Mouse (Mus musculus): ENCODE data around the gene Plk5. TPM values are rescaled to one million over a fixed set of nuclear protein-coding genes. Genes with fewer than 3 reads are reported as not detected.

Plk5 gene
- polyA plus RNA-seq, 1 experiment from 2014 or later, result 2.9 TPM

- no peaks in the 10 kb centered on the region for H3K36me3 ChIP-seq (ENCODE audit: control insufficient read depth, insufficient read depth, low read length)
- WGBS, result 4% methylated on average over 35 of the region's 36 CpGs
- H3K4me2 ChIP-seq (ENCODE audit: low read length), result peak within 1 kb of the TSS; percentile 87
- ATAC-seq (ENCODE audit: low FRiP score, low TSS enrichment) (peak; percentile 95), DNase-seq (peak; percentile 96)
- H3K27ac ChIP-seq (replicated peaks; ENCODE audit: low read depth, low read length), result no peak within 1 kb of the TSS
- H3K9ac ChIP-seq (replicated peaks; ENCODE audit: low read length), result peak within 1 kb of the TSS; percentile 47; the same call in 1 of the 2 replicates
- 0 out of 2 replicates have a peak, but pooled peaks cover 3% of the 10 kb centered on the region for H3K27me3 ChIP-seq (ENCODE audit: control insufficient read depth, insufficient read depth, low read length)
- H3K4me3 ChIP-seq (replicated peaks; ENCODE audit: low read depth, low read length), result peak within 1 kb of the TSS; percentile 44
- peaks cover 14% of the 10 kb centered on the region for H3K4me1 ChIP-seq (ENCODE audit: control insufficient read depth, insufficient read depth, low read length)
- H3K9me3 ChIP-seq (ENCODE audit: control insufficient read depth, low read length), result no peaks in the 10 kb centered on the region
Measured at GRCm38 (mm10) chr10:80329273-80330081, 26.8 kb upstream of the Plk5 start, which contains the start of the genes Pcsk4 and Reep6. Gene Pcsk4 (minus strand): TSS chr10:80329498. Gene Reep6 (plus strand): TSS chr10:80329953.

- WGBS, result under 1% methylated on average over 41 of the region's 41 CpGs
- Histone ChIP-seq H3K4me3 (replicated peaks; ENCODE audit: low read depth, low read length) (peak overlapping the region; percentile 44), H3K27ac (replicated peaks; ENCODE audit: low read depth, low read length) (no peak overlapping the region), H3K9me3 (ENCODE audit: control insufficient read depth, low read length) (no peaks in the 10 kb centered on the region), H3K9ac (replicated peaks; ENCODE audit: low read length) (peak overlapping the region; percentile 47; the same call in 1 of the 2 replicates), H3K4me2 (ENCODE audit: low read length) (peak overlapping the region; percentile 87), H3K36me3 (ENCODE audit: control insufficient read depth, insufficient read depth, low read length) (no peaks in the 10 kb centered on the region), H3K27me3 (ENCODE audit: control insufficient read depth, insufficient read depth, low read length) (0 out of 2 replicates have a peak, but pooled peaks cover 3% of the 10 kb centered on the region), H3K4me1 (ENCODE audit: control insufficient read depth, insufficient read depth, low read length) (peaks cover 14% of the 10 kb centered on the region)
- ATAC-seq (ENCODE audit: low FRiP score, low TSS enrichment), result no peak
- no peak for DNase-seq
Measured at GRCm38 (mm10) chr10:80330084-80330483, 26.2 kb upstream of the Plk5 start.

GRCm38 (mm10) chr10:80330888-80331287 is 25.4 kb upstream of the Plk5 start:
- ATAC-seq (ENCODE audit: low FRiP score, low TSS enrichment) (no peak), DNase-seq (no peak)
- 67% methylated on average over 2 of the region's 2 CpGs for WGBS
- Histone ChIP-seq H3K4me3 (replicated peaks; ENCODE audit: low read depth, low read length) (no peak overlapping the region), H3K27me3 (ENCODE audit: control insufficient read depth, insufficient read depth, low read length) (0 out of 2 replicates have a peak, but pooled peaks cover 3% of the 10 kb centered on the region), H3K27ac (replicated peaks; ENCODE audit: low read depth, low read length) (no peak overlapping the region), H3K4me1 (ENCODE audit: control insufficient read depth, insufficient read depth, low read length) (peaks cover 14% of the 10 kb centered on the region), H3K4me2 (ENCODE audit: low read length) (no peak overlapping the region), H3K36me3 (ENCODE audit: control insufficient read depth, insufficient read depth, low read length) (no peaks in the 10 kb centered on the region), H3K9me3 (ENCODE audit: control insufficient read depth, low read length) (no peaks in the 10 kb centered on the region), H3K9ac (replicated peaks; ENCODE audit: low read length) (no peak overlapping the region)

- H3K9me3 ChIP-seq (ENCODE audit: control insufficient read depth, low read length), result no peaks in the 10 kb centered on the region
- ATAC-seq (ENCODE audit: low FRiP score, low TSS enrichment) (no peak), DNase-seq (no peak)
- no peak overlapping the region for H3K27ac ChIP-seq (replicated peaks; ENCODE audit: low read depth, low read length)
- no peak overlapping the region for H3K4me2 ChIP-seq (ENCODE audit: low read length)
- H3K27me3 ChIP-seq (ENCODE audit: control insufficient read depth, insufficient read depth, low read length), result 0 out of 2 replicates have a peak, but pooled peaks cover 3% of the 10 kb centered on the region
- 64% methylated on average over 10 of the region's 10 CpGs for WGBS
- H3K36me3 ChIP-seq (ENCODE audit: control insufficient read depth, insufficient read depth, low read length), result no peaks in the 10 kb centered on the region
- H3K9ac ChIP-seq (replicated peaks; ENCODE audit: low read length), result no peak overlapping the region
- H3K4me3 ChIP-seq (replicated peaks; ENCODE audit: low read depth, low read length), result no peak overlapping the region
- peaks cover 14% of the 10 kb centered on the region for H3K4me1 ChIP-seq (ENCODE audit: control insufficient read depth, insufficient read depth, low read length)
Measured at GRCm38 (mm10) chr10:80331636-80332524, 24.4 kb upstream of the Plk5 start.

GRCm38 (mm10) chr10:80332525-80332989 is 23.7 kb upstream of the Plk5 start:
- Histone ChIP-seq H3K27ac (replicated peaks; ENCODE audit: low read depth, low read length) (no peak overlapping the region), H3K4me1 (ENCODE audit: control insufficient read depth, insufficient read depth, low read length) (peaks cover 14% of the 10 kb centered on the region), H3K4me2 (ENCODE audit: low read length) (no peak overlapping the region), H3K9me3 (ENCODE audit: control insufficient read depth, low read length) (no peaks in the 10 kb centered on the region), H3K9ac (replicated peaks; ENCODE audit: low read length) (no peak overlapping the region), H3K36me3 (ENCODE audit: control insufficient read depth, insufficient read depth, low read length) (no peaks in the 10 kb centered on the region), H3K27me3 (ENCODE audit: control insufficient read depth, insufficient read depth, low read length) (0 out of 2 replicates have a peak, but pooled peaks cover 3% of the 10 kb centered on the region), H3K4me3 (replicated peaks; ENCODE audit: low read depth, low read length) (no peak overlapping the region)
- ATAC-seq (ENCODE audit: low FRiP score, low TSS enrichment), result no peak
- 82% methylated on average over 5 of the region's 5 CpGs for WGBS
- DNase-seq, result no peak

GRCm38 (mm10) chr10:80336263-80336662 is 20.0 kb upstream of the Plk5 start:
- no peak overlapping the region for H3K27ac ChIP-seq (replicated peaks; ENCODE audit: low read depth, low read length)
- WGBS, result 90% methylated on average over 12 of the region's 12 CpGs
- 0 out of 2 replicates have a peak, but pooled peaks cover 3% of the 10 kb centered on the region for H3K4me1 ChIP-seq (ENCODE audit: control insufficient read depth, insufficient read depth, low read length)
- no peak overlapping the region for H3K4me2 ChIP-seq (ENCODE audit: low read length)
- peaks cover 14% of the 10 kb centered on the region for H3K27me3 ChIP-seq (ENCODE audit: control insufficient read depth, insufficient read depth, low read length)
- DNase-seq, result no peak
- no peak overlapping the region for H3K9ac ChIP-seq (replicated peaks; ENCODE audit: low read length)
- no peak for ATAC-seq (ENCODE audit: low FRiP score, low TSS enrichment)
- no peaks in the 10 kb centered on the region for H3K9me3 ChIP-seq (ENCODE audit: control insufficient read depth, low read length)
- no peak overlapping the region for H3K4me3 ChIP-seq (replicated peaks; ENCODE audit: low read depth, low read length)
- no peaks in the 10 kb centered on the region for H3K36me3 ChIP-seq (ENCODE audit: control insufficient read depth, insufficient read depth, low read length)

GRCm38 (mm10) chr10:80339941-80340750 is 16.1 kb upstream of the Plk5 start:
- no peak for ATAC-seq (ENCODE audit: low FRiP score, low TSS enrichment)
- 21% methylated on average over 19 of the region's 19 CpGs for WGBS
- Histone ChIP-seq H3K4me2 (ENCODE audit: low read length) (0 out of 2 replicates have a peak overlapping the region, but pooled peaks have one; percentile 15), H3K27me3 (ENCODE audit: control insufficient read depth, insufficient read depth, low read length) (peaks cover 53% of the 10 kb centered on the region), H3K36me3 (ENCODE audit: control insufficient read depth, insufficient read depth, low read length) (no peaks in the 10 kb centered on the region), H3K9me3 (ENCODE audit: control insufficient read depth, low read length) (no peaks in the 10 kb centered on the region), H3K9ac (replicated peaks; ENCODE audit: low read length) (no peak overlapping the region), H3K4me3 (replicated peaks; ENCODE audit: low read depth, low read length) (no peak overlapping the region), H3K4me1 (ENCODE audit: control insufficient read depth, insufficient read depth, low read length) (peaks cover 8% of the 10 kb centered on the region; the same call in 1 of the 2 replicates), H3K27ac (replicated peaks; ENCODE audit: low read depth, low read length) (no peak overlapping the region)
- DNase-seq, result peak; percentile 91

GRCm38 (mm10) chr10:80341026-80341425 is 15.2 kb upstream of the Plk5 start:
- no peak for ATAC-seq (ENCODE audit: low FRiP score, low TSS enrichment)
- Histone ChIP-seq H3K4me3 (replicated peaks; ENCODE audit: low read depth, low read length) (no peak overlapping the region), H3K4me1 (ENCODE audit: control insufficient read depth, insufficient read depth, low read length) (peaks cover 8% of the 10 kb centered on the region; the same call in 1 of the 2 replicates), H3K27ac (replicated peaks; ENCODE audit: low read depth, low read length) (no peak overlapping the region), H3K36me3 (ENCODE audit: control insufficient read depth, insufficient read depth, low read length) (no peaks in the 10 kb centered on the region), H3K4me2 (ENCODE audit: low read length) (no peak overlapping the region), H3K27me3 (ENCODE audit: control insufficient read depth, insufficient read depth, low read length) (peaks cover 62% of the 10 kb centered on the region), H3K9me3 (ENCODE audit: control insufficient read depth, low read length) (no peaks in the 10 kb centered on the region), H3K9ac (replicated peaks; ENCODE audit: low read length) (no peak overlapping the region)
- DNase-seq, result no peak
- 9% methylated on average over 21 of the region's 21 CpGs for WGBS
